Mouse (Mus musculus) G1E (cell line): Measurements from ENCODE around the gene Aig1.

ENCODE experiments used
- CTCF ChIP-seq: IDR thresholded peaks from 2 replicates; pipeline ENCODE4 v1.5.1; 2012; ENCODE audit warnings: low read depth, low read length, inconsistent platforms, mixed read lengths
- GATA1 ChIP-seq: IDR thresholded peaks from 2 replicates; pipeline ENCODE4 v1.6.1; 2012; ENCODE audit warnings: borderline replicate concordance, low read length, inconsistent platforms, mixed read lengths
- GATA2 ChIP-seq: IDR thresholded peaks from 2 replicates; pipeline ENCODE4 v1.6.1; 2012; ENCODE audit warnings: low read depth, low read length, inconsistent platforms, borderline replicate concordance
- POLR2AphosphoS5 ChIP-seq: IDR thresholded peaks from 2 replicates; pipeline ENCODE4 v1.6.1; 2012; ENCODE audit warnings: low read depth, low read length, inconsistent platforms; ENCODE audit not compliant: insufficient replicate concordance
- TAL1 ChIP-seq: conservative IDR thresholded peaks from 2 replicates; pipeline ENCODE4 v1.6.1; 2012; ENCODE audit warnings: low read depth, low read length, inconsistent platforms, mixed read lengths

DNA sequence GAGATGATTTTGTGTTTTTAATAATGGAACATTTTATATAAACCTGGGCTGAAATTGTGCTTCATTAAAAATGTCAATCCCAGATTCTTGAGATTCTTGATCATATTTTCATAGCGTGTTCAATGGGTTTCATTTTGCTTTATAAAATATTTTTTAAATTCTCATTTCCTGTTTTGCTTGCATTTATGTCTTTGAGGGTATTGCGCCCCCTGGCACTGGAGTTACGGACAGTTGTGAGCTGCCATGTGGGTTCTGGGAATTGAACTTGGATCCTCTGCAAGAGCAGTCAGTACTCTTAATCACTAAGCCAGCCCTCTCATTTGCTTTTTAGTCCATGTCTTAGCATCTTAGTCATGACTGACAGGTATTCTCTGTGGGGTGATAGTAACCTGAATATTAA, 1.8 kb upstream of the Aig1 start:
- TF ChIP-seq CTCF (no peak), TAL1 (no peak), GATA1 (no peak), POLR2AphosphoS5 (no peak), GATA2 (no peak)
